Mouse (Mus musculus) thymus, postnatal 25 days (tissue): ENCODE results near the gene Ubr4.

Experiments used
- DNase-seq: peaks from one replicate; pipeline ENCODE4 v3.0.0; 2022

Ubr4 gene

GRCm38 (mm10) chr4:139441244-139441643 is 88.8 kb downstream of the Ubr4 start:
- no peak for DNase-seq

- DNase-seq: no peak
These were observed 89.4 kb downstream of the Ubr4 start for GRCm38 (mm10) chr4:139441806-139442205.

DNA sequence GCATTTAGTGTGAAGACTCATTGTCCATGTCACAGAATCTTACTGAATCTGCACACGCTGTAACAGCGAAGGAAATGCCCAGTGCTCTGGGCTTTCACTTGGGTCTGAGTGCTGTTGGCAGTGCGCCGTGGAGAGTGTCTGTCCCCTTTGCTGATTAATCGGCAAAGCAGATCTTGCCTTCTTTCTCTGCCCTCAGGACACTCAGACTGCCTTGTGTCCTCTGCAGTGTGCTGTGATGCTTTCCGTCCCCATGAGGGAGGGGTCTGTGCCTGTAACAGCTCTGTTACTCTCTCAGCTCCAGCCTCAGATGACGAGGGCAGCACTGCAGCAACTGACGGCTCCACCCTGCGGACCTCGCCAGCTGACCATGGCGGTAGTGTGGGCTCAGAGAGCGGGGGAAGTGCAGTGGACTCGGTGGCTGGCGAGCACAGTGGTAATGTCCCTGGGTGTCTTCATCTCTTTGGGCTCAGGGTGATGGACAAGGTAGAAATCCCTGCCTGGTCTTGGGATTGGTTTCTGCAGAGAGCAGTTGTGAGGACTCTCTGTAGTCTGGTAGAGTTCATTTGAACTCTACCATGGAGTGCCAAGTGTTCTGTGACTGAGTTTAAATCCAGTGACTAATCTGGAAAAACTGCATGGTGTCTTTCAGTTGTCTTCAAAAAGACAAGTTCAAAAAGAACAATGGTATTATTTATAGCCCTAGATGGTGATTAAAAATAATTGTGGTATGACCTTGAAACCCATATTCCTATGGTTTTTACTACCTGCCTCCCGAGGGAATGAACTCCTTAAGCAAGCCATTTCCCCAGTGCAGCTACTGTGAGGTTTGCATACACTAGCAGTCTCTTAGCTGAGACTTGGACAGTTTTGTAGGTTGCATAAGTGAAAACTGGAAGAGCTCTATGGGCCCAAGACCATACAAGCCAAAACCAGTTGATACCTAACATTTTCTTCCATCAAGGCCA is 90.3 kb downstream of the Ubr4 start:
- DNase-seq: no peak

GRCm38 (mm10) chr4:139444315-139444714 is 91.9 kb downstream of the Ubr4 start:
- no peak for DNase-seq

DNA sequence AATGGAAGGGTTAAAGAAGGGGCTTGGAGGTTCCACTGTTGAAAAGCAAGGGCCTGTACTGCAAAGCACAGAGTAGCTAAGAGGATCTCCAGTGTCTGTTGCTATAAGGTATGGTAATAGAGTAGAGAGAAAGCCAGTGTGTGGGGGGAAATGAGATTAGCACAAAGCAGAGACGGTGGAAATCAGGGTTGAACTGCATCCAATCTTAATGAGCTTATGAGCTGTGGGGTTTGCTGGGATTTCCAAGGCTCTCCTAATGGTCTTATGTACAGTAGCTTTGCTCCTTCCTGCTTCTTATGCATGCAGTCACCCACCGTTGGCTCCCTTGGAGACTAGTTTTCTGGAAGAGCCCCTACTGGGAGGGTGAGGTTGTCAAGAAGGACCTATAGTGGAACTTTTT is 93.8 kb downstream of the Ubr4 start:
- DNase-seq: no peak

DNA sequence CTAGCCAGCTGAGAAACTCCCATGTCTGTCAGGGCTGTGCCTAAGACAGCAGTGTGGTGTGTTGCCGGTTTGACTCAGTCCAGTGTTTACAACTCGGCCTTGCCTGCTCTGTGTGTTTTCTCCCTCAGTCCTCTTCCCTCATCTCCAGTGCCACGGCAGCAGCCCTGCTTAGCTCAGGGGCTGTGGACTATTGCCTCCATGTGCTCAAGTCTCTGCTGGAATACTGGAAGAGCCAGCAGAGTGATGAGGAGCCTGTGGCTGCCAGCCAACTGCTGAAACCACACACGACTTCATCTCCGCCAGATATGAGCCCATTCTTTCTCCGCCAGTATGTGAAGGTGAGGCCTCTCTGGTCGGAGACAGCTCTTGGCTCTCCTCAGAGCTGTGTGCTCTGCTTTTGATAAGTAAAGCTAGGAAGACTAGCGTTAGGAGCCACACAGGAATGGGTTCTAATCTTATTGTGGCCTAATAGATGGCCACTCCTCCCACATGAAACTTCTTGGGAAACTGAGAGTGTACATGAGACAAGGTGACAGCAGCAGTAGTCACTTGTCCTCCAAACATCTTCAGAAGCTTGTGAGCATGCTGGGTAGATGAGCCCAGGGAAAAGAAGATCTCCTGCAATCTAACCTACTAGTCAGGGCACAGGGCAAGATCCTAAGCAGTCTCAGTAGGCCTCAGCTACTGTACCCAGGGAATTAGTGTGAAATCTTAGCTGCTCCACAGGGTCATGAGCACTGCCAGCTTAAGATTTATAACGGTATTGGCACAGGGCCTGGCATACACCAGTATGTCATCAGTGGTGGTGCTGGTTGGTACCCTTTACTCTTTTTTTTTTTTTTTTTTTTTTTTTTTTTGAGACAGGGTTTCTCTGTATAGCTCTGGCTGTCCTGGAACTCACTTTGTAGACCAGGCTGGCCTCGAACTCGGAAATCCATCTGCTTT is 94.6 kb downstream of the Ubr4 start:
- no peak for DNase-seq

- DNase-seq: no peak
These were observed 100.7 kb downstream of the Ubr4 start for GRCm38 (mm10) chr4:139452944-139453700.

DNA sequence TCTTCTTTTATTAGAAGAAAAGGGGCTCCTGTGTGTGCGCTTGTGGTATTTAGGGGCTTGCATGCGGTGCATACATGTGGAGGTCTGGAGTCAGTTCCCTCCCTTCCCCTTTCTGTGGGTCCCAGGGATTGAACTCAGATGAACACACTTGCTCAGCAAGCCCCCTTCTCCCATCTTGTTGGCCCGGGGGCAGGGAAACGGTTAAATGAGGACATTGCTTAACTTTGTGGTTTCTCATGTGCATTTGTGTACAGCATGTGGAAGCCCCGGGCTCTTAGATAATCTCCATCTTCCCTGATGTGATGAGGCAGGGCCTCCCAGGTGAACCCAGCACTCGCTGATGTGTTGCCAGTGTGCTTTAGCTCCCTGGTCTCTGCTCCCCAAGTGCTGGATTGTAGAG is 101.9 kb downstream of the Ubr4 start:
- DNase-seq: no peak

- DNase-seq: no peak
These were observed 107.6 kb downstream of the Ubr4 start for GRCm38 (mm10) chr4:139459970-139460369.

- no peak for DNase-seq
These were observed 111.8 kb downstream of the Ubr4 start for GRCm38 (mm10) chr4:139464163-139464562.

- no peak for DNase-seq
These were observed 114.1 kb downstream of the Ubr4 start for GRCm38 (mm10) chr4:139466541-139466940.

DNA sequence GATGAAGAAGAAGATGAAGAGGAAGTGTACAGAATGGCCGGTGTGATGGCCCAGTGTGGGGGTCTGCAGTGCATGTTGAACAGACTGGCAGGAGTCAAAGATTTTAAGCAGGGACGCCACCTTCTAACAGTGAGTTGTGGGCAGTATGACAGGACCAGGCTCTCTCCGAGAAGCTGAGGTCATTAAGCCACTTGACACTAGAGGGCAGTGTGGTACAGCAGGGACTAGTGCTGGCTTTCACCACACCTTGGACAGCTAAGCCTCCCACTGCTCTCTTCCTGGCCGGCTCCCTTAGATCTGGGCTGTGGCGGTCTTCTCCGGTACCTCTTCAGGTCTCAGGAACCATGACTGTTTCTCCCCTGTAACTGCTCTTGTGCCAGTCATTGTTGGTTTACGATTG is 117.8 kb downstream of the Ubr4 start:
- peak; percentile 73 for DNase-seq

DNA sequence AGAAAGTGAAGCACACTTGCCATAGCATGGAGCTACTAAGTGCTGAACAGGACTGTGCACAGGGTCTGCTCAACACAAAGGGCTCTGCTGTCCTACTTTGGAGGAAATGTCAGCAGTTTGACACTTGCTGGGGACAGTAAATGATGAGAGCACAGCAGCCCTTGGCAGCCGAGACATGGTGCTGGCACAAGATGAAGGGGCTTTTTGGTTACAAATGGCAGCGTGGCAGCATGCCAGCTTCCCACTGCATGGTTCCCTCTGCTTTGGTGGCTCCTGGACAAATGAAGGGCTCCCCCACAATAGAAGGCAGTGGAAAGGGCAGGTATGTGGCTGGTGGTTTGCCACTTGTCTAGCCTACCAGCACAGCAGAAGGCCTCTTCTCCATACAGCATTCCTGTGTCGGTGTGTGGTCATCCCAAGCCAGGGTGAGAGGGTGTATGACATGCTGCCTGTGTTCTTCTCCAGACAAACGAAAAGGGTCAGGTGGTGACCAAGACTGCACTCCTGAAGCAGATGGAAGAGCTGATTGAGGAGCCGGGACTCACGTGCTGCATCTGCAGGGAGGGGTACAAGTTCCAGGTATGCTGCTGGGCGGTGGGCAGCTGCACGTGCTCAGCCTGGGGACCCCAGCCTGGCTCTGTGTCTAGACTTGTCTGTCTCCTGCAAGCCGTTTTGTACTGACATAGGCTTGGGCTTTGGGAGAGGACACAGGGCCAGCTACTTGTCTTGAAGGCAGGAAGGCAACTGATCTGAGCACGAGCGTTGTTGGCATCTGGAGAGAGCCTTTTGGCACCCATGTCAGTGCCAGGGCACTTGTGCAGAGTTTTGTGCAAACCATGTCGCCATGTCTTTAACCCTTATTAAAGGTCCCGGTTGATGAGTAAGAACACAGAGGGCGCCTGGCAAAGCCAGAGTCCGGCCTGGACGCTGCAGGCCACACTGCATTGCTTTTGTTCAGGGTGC is 124.5 kb downstream of the Ubr4 start:
- DNase-seq: no peak

DNA sequence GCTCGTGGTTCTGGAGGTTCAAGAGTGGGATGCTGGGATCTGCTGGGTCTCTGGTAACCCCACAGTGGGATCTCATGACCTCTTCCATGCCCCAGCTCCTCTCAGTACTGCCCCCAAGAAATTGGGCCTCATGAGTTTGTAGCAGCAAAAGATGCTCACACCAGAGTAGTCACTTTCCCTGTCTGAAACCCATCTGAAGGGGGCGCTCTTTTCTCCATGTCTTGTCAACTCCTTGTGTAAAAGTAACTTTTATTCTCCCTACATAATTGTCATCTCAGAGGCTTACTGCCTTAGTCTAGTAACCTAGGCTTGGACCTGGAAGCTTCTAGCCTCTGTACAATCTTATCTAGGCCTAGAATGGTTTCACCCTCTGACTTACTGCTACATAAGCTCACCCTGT is 125.6 kb downstream of the Ubr4 start:
- no peak for DNase-seq

GRCm38 (mm10) chr4:139479176-139479575 is 126.8 kb downstream of the Ubr4 start:
- no peak for DNase-seq

DNA sequence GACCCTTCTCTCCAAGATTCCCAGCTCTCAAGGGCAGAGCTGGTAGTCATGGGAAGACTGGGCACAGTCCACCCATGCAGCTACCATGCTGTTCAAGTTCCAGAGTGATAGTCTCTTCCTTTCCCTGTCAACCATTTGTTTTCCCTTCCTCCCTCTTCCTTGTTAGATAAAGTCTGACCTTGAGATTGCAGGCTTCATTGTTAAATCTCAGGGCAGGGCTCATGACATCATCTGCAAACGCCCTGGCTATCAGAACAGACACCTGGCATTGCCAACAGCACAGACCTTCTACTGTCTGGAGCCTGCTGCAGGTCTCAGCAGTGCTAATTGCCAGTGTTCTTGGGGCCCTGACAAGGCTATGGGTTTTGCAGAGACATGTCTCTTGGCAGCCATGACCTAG is 129.0 kb downstream of the Ubr4 start:
- DNase-seq: no peak

- no peak for DNase-seq
These were observed 131.2 kb downstream of the Ubr4 start for GRCm38 (mm10) chr4:139483461-139484105.

GRCm38 (mm10) chr4:139484496-139484895 is 132.1 kb downstream of the Ubr4 start:
- DNase-seq: no peak

GRCm38 (mm10) chr4:139487085-139487484 is 134.7 kb downstream of the Ubr4 start:
- DNase-seq: no peak

DNA sequence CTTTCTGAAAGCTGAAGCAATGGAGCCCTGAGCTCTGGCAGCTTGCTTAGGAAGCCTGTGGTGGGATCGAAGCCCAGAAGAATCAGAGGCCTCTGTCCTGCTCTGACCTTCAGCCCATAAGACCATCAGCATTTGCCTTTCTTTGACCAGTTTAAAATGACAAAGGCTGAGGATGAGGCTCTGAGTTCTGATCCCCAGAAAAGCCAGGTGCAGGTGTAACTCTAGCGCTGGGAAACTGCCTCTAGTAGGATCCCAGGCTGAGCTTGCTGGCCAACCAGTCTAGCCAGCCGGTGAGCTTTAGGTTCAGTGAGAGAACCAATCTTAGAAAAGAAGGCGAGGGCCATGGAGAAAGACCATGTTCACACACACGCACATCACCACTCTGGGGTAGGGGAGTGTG is 135.9 kb downstream of the Ubr4 start:
- DNase-seq: no peak

GRCm38 (mm10) chr4:139489946-139490345 is 137.5 kb downstream of the Ubr4 start:
- no peak for DNase-seq
